Mouse (Mus musculus) heart, postnatal 14 days (tissue): ENCODE results near the gene Tbc1d16. TPM values are rescaled to one million over a fixed set of nuclear protein-coding genes. Genes with fewer than 3 reads are reported as not detected.
"Not testable (repeated sequence)": the region's sequence is repeated elsewhere in the genome, so short reads cannot be mapped to it uniquely, and the experiment has no call there.

Experiments used
- DNase-seq, 2 experiments: peaks; one replicate each; pipeline ENCODE4 v3.0.0; 2021 to 2022
- intact Hi-C: fragments of 180-260 bp; cut with DNase I; formaldehyde crosslinking; loops from one replicate; pipeline ENCODE4 v1.15.1; 2025
- total RNA-seq, 2 experiments: library from RNA; stranded (reverse); gene quantifications; 2 replicates each; pipeline ENCODE4 v1.2.3; 2021

Gene Tbc1d16
- total RNA-seq, 2 experiments from 2014 or later, result 68.5 to 68.7 TPM

- intact Hi-C loops, result loop anchor here (5.0 kb wide), 3 partner anchors 59 to 96 kb away; no protein-coding TSS in a partner anchor
- peak; percentile 78 to 81 for DNase-seq
These were observed 100.4 kb downstream of the Tbc1d16 start for GRCm38 (mm10) chr11:119127686-119128473.

GRCm38 (mm10) chr11:119127147-119127546, 101.2 kb downstream of the Tbc1d16 start:
- DNase-seq, result no peak
- intact Hi-C loops, result loop anchor here (5.0 kb wide), 3 partner anchors 60 to 95 kb away; no protein-coding TSS in a partner anchor

DNA sequence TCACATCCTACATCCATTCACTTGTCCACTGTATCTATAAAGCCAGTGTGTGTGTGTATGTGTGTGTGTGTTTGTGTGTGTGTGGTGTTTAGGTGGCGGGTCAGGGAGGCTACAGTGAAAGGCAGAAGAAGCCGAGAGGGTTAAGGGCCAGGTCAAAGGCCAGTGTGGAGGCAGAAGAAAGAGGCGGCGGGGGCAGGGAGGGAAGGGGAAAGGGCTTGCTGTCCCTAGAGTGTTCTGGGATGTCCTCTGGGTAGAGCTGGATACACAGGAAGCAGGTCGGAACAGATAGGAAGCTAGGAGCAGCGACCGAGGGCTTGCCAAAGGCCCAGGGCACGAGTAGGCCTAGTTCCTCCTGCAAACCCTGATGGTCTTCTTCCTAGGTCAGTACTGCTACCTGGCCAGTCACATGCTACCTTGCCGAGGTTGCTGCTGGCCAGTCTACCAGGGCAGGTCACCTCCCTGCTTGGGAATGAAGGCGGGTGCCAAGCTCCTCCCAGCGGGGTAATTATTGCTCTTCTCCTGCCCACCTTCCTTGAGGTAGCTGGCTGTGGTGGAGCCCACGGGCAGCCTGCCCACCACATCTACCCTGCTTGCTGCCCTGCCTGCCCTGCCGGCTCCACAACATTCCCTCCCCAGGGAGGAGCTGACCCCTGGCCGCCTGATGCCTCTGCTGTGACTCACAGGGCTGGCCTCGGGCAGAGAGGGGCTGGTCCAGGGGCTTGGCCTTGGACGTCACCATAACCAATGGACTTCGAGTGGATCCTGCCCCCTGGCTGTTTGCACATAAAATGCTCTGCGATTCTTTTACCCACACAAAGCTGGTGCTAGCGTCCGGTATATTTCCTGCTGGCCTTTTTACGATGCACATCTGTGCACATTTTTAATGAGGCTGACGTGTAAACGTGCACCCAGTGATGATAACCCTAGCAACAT, 102.1 kb downstream of the Tbc1d16 start:
- intact Hi-C loops, result loop anchor here (1.0 to 5.0 kb wide), 4 partner anchors 35 to 94 kb away; no protein-coding TSS in a partner anchor

DNA sequence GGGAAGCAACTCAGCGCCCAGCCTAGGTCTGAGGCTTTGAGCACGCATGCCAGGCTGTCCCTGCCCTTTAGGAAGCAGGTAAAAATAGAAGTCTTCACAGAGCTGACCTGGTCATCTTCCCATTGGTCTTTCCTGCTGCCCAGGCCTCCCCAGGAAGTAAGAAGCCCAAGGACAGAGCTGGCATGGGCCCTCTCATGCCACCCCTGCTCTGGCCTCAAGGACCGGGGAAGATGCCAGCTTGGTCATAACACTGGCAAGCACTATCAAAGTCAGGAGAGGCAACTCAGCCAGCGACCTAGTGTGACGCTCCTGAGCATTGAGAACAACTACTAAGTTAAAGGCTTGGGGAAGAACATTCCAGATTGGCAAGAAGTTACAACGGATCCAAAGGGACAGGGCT, 103.8 kb downstream of the Tbc1d16 start:
- DNase-seq, result peak; percentile 66 to 79
- intact Hi-C loops, result loop anchor here (5.0 kb wide), 1 partner anchor 612 kb away; no protein-coding TSS in a partner anchor

More for the DNA sequence above, 102.1 kb downstream of the Tbc1d16 start:
- DNase-seq, result peak; percentile 85 to 91

- intact Hi-C loops, result loop anchor here (5.0 kb wide), 1 partner anchor 611 kb away; no protein-coding TSS in a partner anchor
- DNase-seq, result no peak
These were observed 104.6 kb downstream of the Tbc1d16 start for GRCm38 (mm10) chr11:119123522-119124319.

DNA sequence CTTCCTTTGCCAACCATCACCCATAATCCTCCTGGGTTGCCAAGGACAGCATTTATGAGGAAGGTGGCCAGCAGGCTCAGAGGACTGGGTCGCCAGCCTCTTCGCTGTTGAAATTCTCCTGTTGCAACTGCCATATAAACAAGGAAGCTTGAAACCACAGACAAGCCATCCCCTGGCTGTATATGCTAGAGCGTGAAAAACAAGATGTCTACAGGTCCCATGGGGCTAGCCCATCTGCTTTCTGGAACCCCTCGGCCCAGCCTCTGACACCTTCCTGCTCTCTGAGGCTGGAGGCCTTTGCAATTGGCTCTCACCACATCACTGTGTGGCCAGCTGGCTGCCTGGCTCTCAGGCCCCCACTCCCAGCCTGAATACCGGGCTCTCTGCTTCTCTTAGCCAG, 105.9 kb downstream of the Tbc1d16 start:
- DNase-seq, result no peak
- intact Hi-C loops, result loop anchor here (5.0 kb wide), 1 partner anchor 610 kb away; no protein-coding TSS in a partner anchor

GRCm38 (mm10) chr11:119118905-119119304, 109.4 kb downstream of the Tbc1d16 start:
- intact Hi-C loops, result no loop called here
- DNase-seq, result no peak

DNA sequence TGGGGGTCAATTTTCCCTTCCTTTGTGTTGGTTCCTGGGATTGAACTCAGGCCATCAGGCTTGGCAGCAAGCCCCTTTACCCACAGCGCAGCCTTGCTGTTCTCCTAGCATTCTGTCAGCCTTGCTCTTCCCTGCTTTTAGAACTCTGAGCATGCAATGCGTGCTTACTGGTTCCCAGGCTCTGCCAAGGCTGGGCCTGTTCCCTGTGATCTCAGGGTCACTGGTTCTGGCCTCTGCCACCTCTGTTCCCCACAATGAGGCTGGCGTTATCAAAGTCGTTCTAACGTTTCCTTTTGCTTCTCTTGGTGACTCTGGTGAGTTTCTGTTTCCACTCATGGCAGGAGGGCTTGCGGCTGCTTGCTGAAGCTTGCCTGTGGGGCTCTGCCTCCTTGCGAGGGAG, 110.4 kb downstream of the Tbc1d16 start:
- intact Hi-C loops, result no loop called here
- no peak for DNase-seq

GRCm38 (mm10) chr11:119116992-119117391, 111.3 kb downstream of the Tbc1d16 start:
- DNase-seq, result no peak
- intact Hi-C loops, result no loop called here

DNA sequence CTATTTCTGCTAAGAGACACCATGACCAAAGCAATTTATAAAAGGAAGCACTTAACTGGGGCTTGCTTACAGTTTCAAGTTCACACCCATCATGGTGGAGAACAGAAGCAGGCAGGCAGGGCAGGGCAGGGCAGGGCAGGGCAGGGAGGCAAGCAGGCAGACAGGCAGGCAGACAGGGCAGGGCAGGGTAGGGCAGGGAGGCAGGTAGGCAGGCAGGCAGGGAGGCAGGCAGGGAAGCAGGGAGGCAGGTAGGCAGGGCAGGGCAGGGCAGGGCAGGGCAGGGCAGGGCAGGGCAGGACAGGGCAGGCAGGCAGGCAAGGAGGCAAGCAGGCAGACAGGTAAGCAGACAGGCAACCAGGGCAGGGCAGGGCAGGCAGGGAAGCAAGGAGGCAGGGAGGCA, 115.6 kb downstream of the Tbc1d16 start:
- no peak for DNase-seq
- intact Hi-C loops, result no loop called here

DNA sequence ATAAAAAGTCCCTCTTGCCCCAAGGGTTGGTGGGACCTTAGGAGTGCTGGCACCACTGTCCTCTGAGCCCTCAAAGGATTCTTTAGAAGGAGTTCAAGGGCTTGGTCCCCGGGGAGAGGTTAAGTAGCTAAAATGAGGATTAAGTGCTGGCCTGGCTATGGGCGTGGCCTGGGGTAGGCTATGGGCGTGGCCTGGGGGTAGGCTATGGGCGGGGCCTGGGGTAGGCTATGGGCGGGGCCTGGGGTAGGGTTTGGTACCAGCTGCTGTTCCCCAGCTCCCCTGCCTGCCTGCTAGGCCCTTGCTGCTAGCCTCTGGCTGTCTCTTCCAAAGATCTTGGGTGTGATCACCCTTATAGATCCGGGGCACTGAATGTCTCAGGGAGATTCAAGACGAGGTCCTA, 117.0 kb downstream of the Tbc1d16 start:
- DNase-seq, result no peak
- intact Hi-C loops, result no loop called here

DNA sequence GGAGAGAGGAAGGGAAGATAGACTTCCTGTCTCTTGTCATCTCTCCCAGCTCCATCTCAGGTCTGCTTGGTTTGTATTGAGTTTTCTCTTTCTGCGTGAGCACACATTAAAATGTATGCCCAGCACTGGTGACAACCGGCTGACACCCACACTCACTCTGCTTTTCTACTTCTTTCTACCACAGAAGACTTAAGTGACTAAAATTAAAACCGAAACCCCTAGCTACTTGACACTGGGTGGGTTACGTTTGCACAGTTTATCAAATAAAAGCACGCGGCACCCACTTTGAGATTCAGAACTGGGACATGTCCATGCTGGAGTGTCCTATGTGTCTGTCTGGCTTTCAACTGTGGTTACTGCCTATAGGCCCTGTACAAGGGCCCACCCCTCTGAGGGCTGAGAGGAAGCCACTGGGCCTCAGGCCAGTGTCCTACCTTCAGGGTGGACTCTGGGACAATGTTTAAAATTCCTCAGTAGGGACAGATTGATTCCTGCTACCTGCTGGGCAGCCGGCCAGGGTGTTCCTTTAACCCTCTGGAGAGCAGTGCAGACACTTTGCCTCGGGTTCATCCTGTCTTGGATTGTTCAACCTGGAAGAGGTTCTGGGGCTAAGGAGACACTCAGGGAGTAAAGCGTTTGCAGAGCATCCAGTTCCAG, 118.8 kb downstream of the Tbc1d16 start:
- DNase-seq, result no peak
- intact Hi-C loops, result no loop called here

DNA sequence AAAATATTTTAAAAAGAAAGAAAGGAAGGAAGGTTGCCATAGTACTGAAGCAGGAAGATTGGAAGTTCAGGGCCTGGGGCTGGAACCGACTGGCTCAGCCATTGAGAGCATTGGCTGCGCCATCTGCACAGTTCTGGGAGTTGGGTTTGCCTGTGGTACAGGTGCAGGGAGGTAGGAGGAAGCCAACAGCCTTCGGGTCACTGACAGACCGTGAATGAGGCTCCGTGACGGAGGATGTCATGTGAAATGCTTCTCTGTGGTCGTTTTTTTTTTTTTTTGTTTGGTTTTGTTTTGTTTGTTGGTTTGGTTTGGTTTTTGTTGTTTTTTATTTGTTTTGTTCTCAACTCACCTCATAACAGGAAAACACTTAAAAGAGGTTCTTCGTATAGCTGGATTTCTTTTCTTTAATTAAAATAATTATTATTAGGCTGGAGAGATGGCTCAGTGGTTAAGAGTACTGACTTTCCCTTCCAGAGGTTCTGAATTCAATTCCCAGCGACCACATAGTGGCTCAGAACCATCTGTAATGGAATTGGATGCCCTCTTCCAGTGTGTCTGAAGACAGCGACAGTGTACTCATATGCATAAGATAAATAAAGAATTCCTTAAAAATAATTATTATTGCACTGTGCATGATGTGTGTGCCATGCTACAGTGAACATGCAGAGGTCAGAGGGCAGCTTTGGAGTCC, 119.6 kb downstream of the Tbc1d16 start:
- DNase-seq, result no peak
- intact Hi-C loops, result no loop called here

- intact Hi-C loops, result no loop called here
- DNase-seq, result no peak
These were observed 122.0 kb downstream of the Tbc1d16 start for GRCm38 (mm10) chr11:119106289-119106688.

GRCm38 (mm10) chr11:119105748-119106147, 122.6 kb downstream of the Tbc1d16 start:
- no peak for DNase-seq
- intact Hi-C loops, result no loop called here

DNA sequence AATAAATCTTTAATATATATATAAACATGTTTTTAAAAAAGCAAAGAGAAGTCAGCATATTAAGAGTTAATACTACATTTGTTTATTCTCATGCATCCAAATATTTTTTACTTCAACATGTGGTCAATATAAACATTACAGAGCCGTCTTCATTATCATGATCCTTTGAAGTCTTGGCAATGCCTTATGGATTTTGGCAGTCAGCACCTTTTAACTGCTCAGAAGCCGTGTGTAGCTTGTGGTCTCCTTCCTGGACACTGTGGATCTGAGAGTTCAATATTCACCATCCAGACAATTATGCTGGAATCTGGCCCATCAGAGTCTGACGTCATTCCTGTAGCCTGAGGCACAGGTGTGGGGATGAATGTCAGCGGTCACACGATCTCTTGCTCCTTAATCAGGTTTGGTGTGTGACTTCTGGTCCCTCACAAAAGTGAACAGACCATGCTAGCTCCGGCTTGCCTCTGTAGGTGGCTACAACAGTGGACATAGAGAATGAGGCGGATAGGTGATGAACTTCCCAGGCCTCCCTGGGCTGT, 123.2 kb downstream of the Tbc1d16 start:
- intact Hi-C loops, result no loop called here
- DNase-seq, result no peak

GRCm38 (mm10) chr11:119103991-119104390, 124.3 kb downstream of the Tbc1d16 start:
- DNase-seq, result no peak
- intact Hi-C loops, result no loop called here

DNA sequence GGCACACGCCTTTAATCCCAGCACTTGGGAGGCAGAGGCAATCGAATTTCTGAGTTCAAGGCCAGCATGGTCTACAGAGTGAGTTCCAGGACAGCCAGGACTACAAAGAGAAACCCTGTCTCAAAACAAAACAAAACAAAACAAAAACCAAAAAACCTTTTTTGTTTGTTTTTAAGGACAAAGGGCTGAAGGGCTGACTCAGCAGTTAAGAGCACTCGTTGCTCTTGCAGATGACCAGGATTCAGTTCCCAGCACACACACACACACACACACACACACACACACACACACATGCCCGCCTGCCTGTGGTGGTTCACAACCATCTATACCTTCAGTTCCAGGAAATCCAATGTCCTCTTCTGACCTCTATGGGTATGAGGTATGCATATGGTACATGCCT, 127.9 kb downstream of the Tbc1d16 start:
- DNase-seq, intact Hi-C loops: not testable (repeated sequence)

DNA sequence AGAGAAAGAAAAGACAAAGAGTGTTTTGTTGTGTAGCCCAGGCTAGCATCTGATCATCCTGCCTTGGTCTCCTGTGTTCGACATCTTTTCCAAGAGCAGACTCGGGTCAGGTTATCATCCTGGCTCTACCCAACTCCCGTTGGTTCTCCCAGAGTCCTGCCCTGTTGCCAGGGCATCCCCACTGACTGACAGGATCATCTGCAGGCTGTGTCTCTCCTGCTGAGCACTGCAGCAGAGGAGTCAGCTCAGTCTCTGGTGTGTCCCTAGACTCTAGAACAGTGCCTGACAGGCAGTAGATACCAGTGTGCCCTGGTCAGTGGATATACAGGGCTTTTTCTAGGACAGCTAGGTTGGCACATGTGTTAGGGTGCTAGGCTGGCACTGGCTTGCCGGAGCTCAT, 130.1 kb downstream of the Tbc1d16 start:
- intact Hi-C loops, result no loop called here

More for the DNA sequence above, 130.1 kb downstream of the Tbc1d16 start:
- no peak for DNase-seq
